Mouse (Mus musculus) Patski (cell line): ENCODE measurements around the gene Ankrd42. TPM values are rescaled to one million over a fixed set of nuclear protein-coding genes. Genes with fewer than 3 reads are reported as not detected.

Experiments used
- ATAC-seq: fragments of 100-300 bp; one replicate; pipeline ENCODE4 v1.8.0; 2021
- CTCF ChIA-PET: fragments of 350-600 bp; sonication (Branson Sonifier 250); formaldehyde crosslinking; loops from one replicate; lab custom pipeline; 2022; ENCODE audit warnings: inconsistent platforms; lab: Charles Lee
- POLR2A ChIA-PET: fragments of 350-600 bp; sonication (Branson Sonifier 250); formaldehyde crosslinking; loops from one replicate; lab custom pipeline; 2022; ENCODE audit warnings: antibody characterized with exemption, inconsistent platforms; lab: Charles Lee
- DNase-seq: peaks from one replicate; pipeline ENCODE4 v3.0.0-alpha.2; 2011; ENCODE audit warnings: low read depth, low spot score
- H3K27me3 ChIP-seq: fragments of 371-371 bp; one replicate; pipeline ENCODE4 v1.5.1; 2021
- CTCF ChIP-seq: fragments of 100-300 bp; IDR thresholded peaks from one replicate; pipeline ENCODE4 v1.5.1; 2021
- in situ Hi-C: fragments of 300-500 bp; cut with MboI; formaldehyde crosslinking; loops from 3 replicates; pipeline ENCODE4 v1.11.1; 2018; ENCODE audit warnings: low pct_unique_long_range_greater_than_20kb, mixed read lengths
- polyA plus RNA-seq: library from polyadenylated mRNA; unstranded; gene quantifications from one replicate; pipeline ENCODE4 v1.2.3, GENCODE M21; 2021

Ankrd42 gene
- polyA plus RNA-seq, 1 experiment from 2014 or later, result 13.7 TPM

DNA sequence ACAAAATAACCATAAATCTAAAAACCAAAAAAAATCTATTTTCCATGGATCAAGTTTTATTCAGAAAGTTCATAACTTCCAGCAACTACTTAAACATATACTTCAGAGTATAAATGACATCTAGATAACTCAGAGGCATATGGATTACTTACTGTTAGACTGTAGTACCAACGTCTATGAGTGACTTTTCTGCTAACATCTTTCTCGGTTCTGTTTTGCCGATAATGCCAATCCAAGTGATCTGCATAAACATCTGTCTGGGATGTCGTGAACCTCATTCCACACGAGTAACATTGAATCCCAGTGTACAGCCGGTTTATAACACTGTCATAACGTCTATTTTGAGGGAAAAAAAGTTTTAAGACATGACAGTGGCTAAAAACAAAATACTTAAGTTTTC is 10.8 kb upstream of the Ankrd42 start:
- CTCF ChIA-PET, result interaction anchor here (2.2 kb wide), 1 partner anchor 9 kb away, joined by 7 read pairs; no protein-coding TSS in a partner anchor
- H3K27me3 ChIP-seq, result no peaks in the 10 kb centered on the region
- POLR2A ChIA-PET, result no interaction called here
- no peak for ATAC-seq
- TF ChIP-seq CTCF, result no peak
- DNase-seq, result no peak
- in situ Hi-C loops, result loop anchor here (10.0 kb wide), 1 partner anchor 87 kb away; no protein-coding TSS in a partner anchor

DNA sequence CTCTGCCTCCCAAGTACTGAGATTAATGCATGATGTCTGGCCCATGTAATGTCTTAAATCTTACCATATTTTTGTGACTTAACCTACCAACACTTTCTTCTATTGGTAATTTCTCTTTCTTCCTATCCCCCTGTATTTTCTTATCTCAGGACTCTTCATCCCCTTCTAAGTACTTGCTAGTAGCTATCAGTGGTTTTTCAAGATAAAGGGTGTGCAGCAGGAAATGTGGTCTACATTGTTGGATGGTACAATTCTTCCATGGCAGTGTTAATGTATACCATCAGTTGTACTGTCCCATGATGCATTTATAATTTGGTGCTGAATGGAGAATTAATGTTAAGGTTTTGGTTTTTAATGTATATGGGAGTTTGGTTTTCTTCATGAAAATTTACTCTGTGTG is 5.4 kb upstream of the Ankrd42 start:
- DNase-seq, result no peak
- ChIA-PET POLR2A (interaction anchor here (1.2 kb wide), 1 partner anchor 11 kb away, joined by 3 read pairs; no protein-coding TSS in a partner anchor), CTCF (interaction anchor here (1.0 to 2.2 kb wide), 3 partner anchors 9 to 228 kb away, joined by 3 to 9 read pairs (median 6); no protein-coding TSS in a partner anchor)
- TF ChIP-seq CTCF, result no peak
- no peaks in the 10 kb centered on the region for H3K27me3 ChIP-seq
- in situ Hi-C loops, result loop anchor here (10.0 kb wide), 1 partner anchor 92 kb away; no protein-coding TSS in a partner anchor
- ATAC-seq, result no peak

- CTCF ChIA-PET, result interaction anchor here (1.1 to 1.7 kb wide), 3 partner anchors 26 to 237 kb away, joined by 3 to 5 read pairs (median 3); no protein-coding TSS in a partner anchor
- in situ Hi-C loops, result loop anchor here (5.0 kb wide), 1 partner anchor 536 kb away; no protein-coding TSS in a partner anchor
Observed at GRCm38 (mm10) chr7:92638050-92638449, 1.1 kb upstream of the Ankrd42 start.

DNA sequence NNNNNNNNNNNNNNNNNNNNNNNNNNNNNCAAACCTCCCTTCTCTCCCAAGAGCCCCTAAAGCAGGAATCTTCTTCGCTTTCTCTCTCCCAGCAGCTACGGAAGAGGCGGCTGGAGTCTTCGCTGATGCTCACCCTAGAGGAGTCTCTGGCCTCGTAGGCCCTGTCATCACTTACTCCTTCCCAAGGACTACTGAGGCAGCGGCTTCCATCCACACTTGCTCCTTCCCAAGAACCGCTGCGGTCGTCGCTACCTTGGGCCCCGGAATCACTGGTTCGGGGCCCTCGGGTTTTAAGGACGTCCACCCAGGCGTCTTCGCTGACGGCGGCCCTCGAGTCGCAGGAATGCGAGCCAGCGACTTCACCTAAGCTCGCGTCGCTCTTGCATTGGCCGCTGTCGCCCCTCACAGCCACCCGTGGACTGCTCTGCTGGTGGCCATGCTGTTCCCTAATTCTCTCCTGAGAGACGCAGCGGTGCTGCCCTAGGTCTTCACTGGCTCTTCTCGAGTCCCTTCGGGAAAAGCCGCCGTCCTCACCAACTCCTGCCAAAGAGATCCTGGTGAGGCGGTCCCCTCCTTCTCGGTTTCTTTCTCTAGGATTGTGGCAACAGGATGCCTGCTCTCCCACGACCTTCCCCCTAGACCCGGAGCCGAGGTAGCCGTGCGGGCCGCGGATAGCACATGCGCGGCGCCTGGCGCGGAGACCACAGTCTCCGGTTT is 489 bp downstream of the Ankrd42 start:
- ATAC-seq, result peak; percentile 58
- H3K27me3 ChIP-seq, result no peaks in the 10 kb centered on the region
- POLR2A ChIA-PET, result no interaction called here
- DNase-seq, result no peak
- in situ Hi-C loops, result loop anchor here (5.0 kb wide), 1 partner anchor 534 kb away; no protein-coding TSS in a partner anchor
- CTCF ChIA-PET, result interaction anchor here (0.7 to 1.7 kb wide), 3 partner anchors 9 to 230 kb away, joined by 3 to 6 read pairs (median 4); no protein-coding TSS in a partner anchor
- no peak for TF ChIP-seq CTCF

More at GRCm38 (mm10) chr7:92638050-92638449, 1.1 kb upstream of the Ankrd42 start:
- H3K27me3 ChIP-seq, result no peaks in the 10 kb centered on the region
- no peak for TF ChIP-seq CTCF
- DNase-seq (no peak), ATAC-seq (no peak)
- POLR2A ChIA-PET, result interaction anchor here (0.6 to 0.9 kb wide), 3 partner anchors 18 to 106 kb away, joined by 5 read pairs; partner anchors contain the start of gene Ccdc90b

DNA sequence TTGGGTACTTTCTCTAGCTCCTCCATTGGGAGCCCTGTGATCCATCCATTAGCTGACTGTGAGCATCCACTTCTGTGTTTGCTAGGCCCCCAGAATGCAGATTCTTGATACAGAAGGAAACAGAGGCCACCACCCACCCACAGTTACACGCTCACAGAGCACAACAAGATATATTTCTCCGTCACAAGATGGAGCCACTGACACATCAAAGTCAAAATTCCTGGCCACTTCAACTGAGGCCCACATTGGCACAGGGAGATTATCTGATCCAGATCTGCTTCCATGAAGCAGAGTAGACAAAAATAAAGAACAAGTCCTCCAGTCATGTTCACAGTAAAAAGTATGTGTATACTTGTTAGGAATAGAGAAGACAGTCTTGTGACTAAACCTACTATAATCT is 6.8 kb downstream of the Ankrd42 start:
- ATAC-seq (peak; percentile 67), DNase-seq (no peak)
- POLR2A ChIA-PET, result no interaction called here
- CTCF ChIA-PET, result interaction anchor here (0.6 to 1.7 kb wide), 10 partner anchors 19 to 527 kb away, joined by 3 to 10 read pairs (median 3); no protein-coding TSS in a partner anchor
- TF ChIP-seq CTCF, result peak; percentile 57
- in situ Hi-C loops, result no loop called here
- no peaks in the 10 kb centered on the region for H3K27me3 ChIP-seq

DNA sequence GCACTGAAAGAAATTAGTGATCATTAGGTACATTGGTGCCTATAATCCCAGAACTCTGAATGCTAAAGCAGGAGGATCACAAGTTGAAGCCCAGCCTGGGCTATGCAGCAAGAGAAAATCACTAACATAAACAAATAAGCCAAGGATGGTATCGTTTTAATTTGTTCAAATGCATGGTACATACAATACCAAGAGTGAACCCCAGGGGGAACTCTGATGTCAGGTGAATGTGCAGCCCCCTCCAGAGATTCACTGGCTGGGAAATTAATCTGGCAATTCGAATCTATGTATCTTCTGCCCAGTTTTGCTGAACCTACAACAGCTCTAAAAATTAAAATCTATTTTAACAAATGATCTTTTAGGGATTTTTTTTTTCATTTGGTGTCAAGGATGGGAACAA is 12.5 kb downstream of the Ankrd42 start:
- in situ Hi-C loops, result no loop called here
- DNase-seq (no peak), ATAC-seq (no peak)
- POLR2A ChIA-PET, result no interaction called here
- CTCF ChIA-PET, result interaction anchor here (1.9 kb wide), 1 partner anchor 15 kb away, joined by 4 read pairs; no protein-coding TSS in a partner anchor
- peak; percentile 31 for TF ChIP-seq CTCF
- no peaks in the 10 kb centered on the region for H3K27me3 ChIP-seq

DNA sequence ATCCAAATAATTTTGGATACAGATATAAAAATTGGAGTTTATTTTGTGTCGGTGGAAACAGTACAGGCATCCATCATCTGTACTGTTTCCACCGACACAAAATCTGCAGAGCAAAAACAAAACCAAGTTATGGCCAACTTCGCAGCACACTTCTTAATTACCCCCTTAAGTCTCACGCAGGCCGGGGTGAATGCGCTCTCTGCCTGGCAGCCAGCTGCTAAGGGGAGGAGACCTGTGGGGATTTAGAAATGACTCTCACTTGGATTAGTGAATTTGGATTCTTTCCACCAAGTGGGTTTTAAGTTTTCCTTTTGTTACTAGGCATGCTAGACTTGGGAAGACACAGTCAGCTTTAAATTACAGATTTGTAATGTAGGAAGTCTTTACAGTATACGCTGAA is 26.1 kb downstream of the Ankrd42 start:
- no peaks in the 10 kb centered on the region for H3K27me3 ChIP-seq
- no peak for DNase-seq
- no peak for TF ChIP-seq CTCF
- CTCF ChIA-PET, result interaction anchor here (1.4 kb wide), 1 partner anchor 8 kb away, joined by 4 read pairs; no protein-coding TSS in a partner anchor
- ATAC-seq, result no peak
- POLR2A ChIA-PET, result no interaction called here
- in situ Hi-C loops, result no loop called here

DNA sequence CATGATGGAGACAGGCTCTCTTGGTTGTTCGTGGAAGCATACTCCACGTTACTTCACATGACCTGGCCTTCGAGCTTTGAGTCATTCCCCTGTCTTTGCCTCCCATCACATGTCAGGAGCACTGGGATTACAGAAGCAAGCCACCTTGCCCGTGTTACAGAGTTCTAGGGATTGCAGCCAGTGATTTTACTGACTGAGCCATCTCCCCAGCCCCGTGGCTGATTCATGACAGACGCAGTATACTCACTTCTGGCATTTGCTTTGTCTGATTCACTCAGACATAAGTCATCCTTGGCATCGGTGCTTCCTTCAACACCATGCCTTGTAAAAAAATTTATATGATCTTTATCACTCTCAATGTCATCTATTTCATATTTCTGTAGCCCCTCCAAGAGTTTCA is 32.0 kb downstream of the Ankrd42 start:
- ATAC-seq (no peak), DNase-seq (no peak)
- no peaks in the 10 kb centered on the region for H3K27me3 ChIP-seq
- TF ChIP-seq CTCF, result no peak
- POLR2A ChIA-PET, result no interaction called here
- in situ Hi-C loops, result no loop called here
- CTCF ChIA-PET, result no interaction called here

DNA sequence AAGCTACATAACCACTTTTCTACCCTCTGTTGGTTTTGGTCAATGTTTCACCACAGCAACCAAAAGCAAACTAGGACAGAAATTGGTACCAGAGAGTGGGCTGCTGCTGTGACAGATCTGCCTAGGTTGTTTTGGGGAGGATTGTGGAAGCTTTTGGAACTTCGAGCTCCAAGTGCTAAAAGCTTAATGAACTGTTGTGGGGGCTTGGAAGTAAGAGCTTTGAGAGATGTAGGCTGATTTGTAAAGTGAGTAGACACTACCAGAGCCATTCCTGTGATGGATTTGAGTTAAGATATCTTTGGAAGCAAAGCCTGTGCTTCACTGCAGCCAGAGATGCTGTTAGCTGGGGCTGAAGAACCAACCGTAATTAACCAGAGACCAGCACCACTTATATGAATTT is 46.1 kb downstream of the Ankrd42 start:
- no peak for TF ChIP-seq CTCF
- ChIA-PET POLR2A (no interaction called here), CTCF (no interaction called here)
- no peak for ATAC-seq
- no peaks in the 10 kb centered on the region for H3K27me3 ChIP-seq
- no peak for DNase-seq
- in situ Hi-C loops, result no loop called here

DNA sequence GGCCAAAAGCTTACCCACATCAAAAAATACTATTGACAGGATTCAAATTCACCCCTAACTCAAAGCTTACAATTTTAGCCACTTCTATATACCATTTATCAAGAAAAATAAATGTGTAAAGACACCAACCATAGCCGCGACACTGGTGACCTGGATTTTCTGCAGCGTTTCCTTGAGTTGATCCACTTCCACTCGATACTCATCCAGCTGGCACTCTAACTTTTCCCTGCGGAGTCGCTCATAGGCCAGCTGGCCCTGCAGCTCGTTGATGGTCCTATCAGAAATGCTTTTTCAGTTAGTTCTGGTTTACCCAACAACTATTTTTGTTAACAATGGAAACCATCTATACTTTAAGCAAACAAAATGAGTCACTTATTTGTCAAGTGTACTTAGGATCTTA is 47.0 kb downstream of the Ankrd42 start:
- no peaks in the 10 kb centered on the region for H3K27me3 ChIP-seq
- ATAC-seq, result no peak
- no peak for TF ChIP-seq CTCF
- CTCF ChIA-PET, result no interaction called here
- in situ Hi-C loops, result no loop called here
- no peak for DNase-seq
- POLR2A ChIA-PET, result no interaction called here

DNA sequence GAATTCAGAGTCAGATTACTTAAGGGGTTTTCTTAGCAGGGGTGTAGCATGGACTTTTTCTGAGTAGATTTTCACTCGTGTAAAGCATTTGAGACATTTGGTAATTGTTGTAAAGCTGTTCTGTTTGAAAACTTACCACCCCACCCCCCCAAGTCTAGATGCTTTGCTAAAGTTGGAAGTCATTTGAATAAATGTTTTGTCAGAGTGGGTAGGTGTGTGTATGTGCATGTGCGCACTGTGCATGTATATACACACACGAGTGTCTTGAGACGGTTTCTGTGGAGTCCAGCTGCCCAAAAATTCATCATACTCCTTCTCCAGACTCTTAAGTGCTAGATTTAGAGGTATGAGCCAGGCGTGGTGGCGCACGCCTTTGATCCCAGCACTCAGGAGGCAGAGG is 53.4 kb downstream of the Ankrd42 start:
- CTCF ChIA-PET, result no interaction called here
- in situ Hi-C loops, result no loop called here
- no peaks in the 10 kb centered on the region for H3K27me3 ChIP-seq
- POLR2A ChIA-PET, result no interaction called here
- TF ChIP-seq CTCF, result no peak
- no peak for DNase-seq
- ATAC-seq, result no peak
